Mouse (Mus musculus) liver, embryonic 14.5 days (tissue): ENCODE measurements around the gene Tacc2.

ENCODE experiments used
- CTCF ChIP-seq: IDR thresholded peaks from 2 replicates; pipeline ENCODE4 v1.5.1; 2016; ENCODE audit warnings: antibody characterized with exemption, low read depth, control low read depth
- EP300 ChIP-seq: IDR thresholded peaks from 2 replicates; pipeline ENCODE4 v1.6.1; 2016; ENCODE audit warnings: antibody characterized with exemption, low read depth

GRCm38 (mm10) chr7:130628601-130629000 lies 51.4 kb downstream of the Tacc2 start:
- TF ChIP-seq EP300: no peak
- no peak for TF ChIP-seq CTCF
